Mouse (Mus musculus) gastrocnemius, postnatal 4 days (tissue): ENCODE data around the gene Zbtb14. TPM values are rescaled to one million over a fixed set of nuclear protein-coding genes. Genes with fewer than 3 reads are reported as not detected.

ENCODE experiments used
- DNase-seq, 2 experiments: peaks; one replicate each; pipeline ENCODE4 v3.0.0; 2021 to 2022; ENCODE audit warnings: low spot score in 2 of 2, mixed read lengths in 2 of 2
- long read RNA-seq, 2 experiments: library from polyadenylated mRNA; stranded (forward); transcript quantifications; one replicate each; pipeline ENCODE4 v2.0.0; 2021
- total RNA-seq, 2 experiments: library from RNA; stranded (reverse); gene quantifications; 2 replicates each; pipeline ENCODE4 v1.2.3; 2021

Zbtb14 gene
- total RNA-seq = 10 to 100 TPM; 12.7 to 14.2 TPM
- long read RNA-seq, experiment 1, full-length matches to known transcripts = 23 of 26 reads
- long read RNA-seq, experiment 1, partial matches to known transcripts = 2 of 26 reads
- long read RNA-seq, experiment 1, other reads (novel, unspliced or antisense) = 1 of 26 reads
- long read RNA-seq, experiment 2, full-length matches to known transcripts = 24 of 27 reads
- long read RNA-seq, experiment 2, partial matches to known transcripts = 1 of 27 reads
- long read RNA-seq, experiment 2, other reads (novel, unspliced or antisense) = 2 of 27 reads

- DNase-seq = peak; percentile 92 to 94
Observed at GRCm38 (mm10) chr17:69382511-69383100, at the start of gene Zbtb14. Gene Zbtb14 (plus strand): TSS chr17:69383050.

- DNase-seq = no peak
Observed at GRCm38 (mm10) chr17:69346056-69346455, 36.8 kb upstream of the Zbtb14 start.

GRCm38 (mm10) chr17:69349014-69349531 is 33.8 kb upstream of the Zbtb14 start:
- DNase-seq = no peak

- DNase-seq = peak in 1 of 2 experiments; percentile 22
Observed at GRCm38 (mm10) chr17:69365049-69365448, 17.8 kb upstream of the Zbtb14 start.

GRCm38 (mm10) chr17:69380838-69381237 is 2.0 kb upstream of the Zbtb14 start:
- no peak for DNase-seq

GRCm38 (mm10) chr17:69383201-69383940 is 521 bp downstream of the Zbtb14 start:
- peak; percentile 75 to 83 for DNase-seq

- peak in 1 of 2 experiments; percentile 52 for DNase-seq
Observed at GRCm38 (mm10) chr17:69383941-69384665, 1.3 kb downstream of the Zbtb14 start.

- DNase-seq = no peak
Observed at GRCm38 (mm10) chr17:69396147-69397033, 13.5 kb downstream of the Zbtb14 start.

GRCm38 (mm10) chr17:69397163-69397562 is 14.3 kb downstream of the Zbtb14 start:
- DNase-seq = no peak

- DNase-seq = no peak
Observed at GRCm38 (mm10) chr17:69398092-69398491, 15.2 kb downstream of the Zbtb14 start.

- DNase-seq = no peak
Observed at GRCm38 (mm10) chr17:69401146-69401545, 18.3 kb downstream of the Zbtb14 start.

- DNase-seq = no peak
Observed at GRCm38 (mm10) chr17:69416163-69416562, 33.3 kb downstream of the Zbtb14 start.

GRCm38 (mm10) chr17:69416920-69417661 is 34.2 kb downstream of the Zbtb14 start:
- peak; percentile 94 to 97 for DNase-seq

GRCm38 (mm10) chr17:69417724-69418373 is 35.0 kb downstream of the Zbtb14 start:
- DNase-seq = no peak

- DNase-seq = no peak
Observed at GRCm38 (mm10) chr17:69421592-69421991, 38.7 kb downstream of the Zbtb14 start.

GRCm38 (mm10) chr17:69437836-69438235 is 55.0 kb downstream of the Zbtb14 start:
- DNase-seq = no peak

GRCm38 (mm10) chr17:69438486-69438885 is 55.6 kb downstream of the Zbtb14 start:
- no peak for DNase-seq

GRCm38 (mm10) chr17:69438990-69439491 is 56.2 kb downstream of the Zbtb14 start, which contains the start of gene Akain1:
Gene Akain1 (plus strand): TSS chr17:69439326.
- DNase-seq = peak; percentile 67 to 80
